Mouse (Mus musculus) kidney, adult 18-20 months (tissue): ENCODE results near the gene Olfr1415.
"Not testable (repeated sequence)": the region's sequence is repeated elsewhere in the genome, so short reads cannot be mapped to it uniquely, and the experiment has no call there.

Source experiments
- DNase-seq: peaks from one replicate; pipeline ENCODE4 v3.0.0; 2021

Olfr1415 gene

GRCm38 (mm10) chr1:92496001-92496400 is at the start of gene Olfr1415:
TSS of gene Olfr1415 (minus strand) at chr1:92496101.
- DNase-seq = no peak

- DNase-seq = no peak
Measured at GRCm38 (mm10) chr1:92539071-92539470, 43.2 kb upstream of the Olfr1415 start.

DNA sequence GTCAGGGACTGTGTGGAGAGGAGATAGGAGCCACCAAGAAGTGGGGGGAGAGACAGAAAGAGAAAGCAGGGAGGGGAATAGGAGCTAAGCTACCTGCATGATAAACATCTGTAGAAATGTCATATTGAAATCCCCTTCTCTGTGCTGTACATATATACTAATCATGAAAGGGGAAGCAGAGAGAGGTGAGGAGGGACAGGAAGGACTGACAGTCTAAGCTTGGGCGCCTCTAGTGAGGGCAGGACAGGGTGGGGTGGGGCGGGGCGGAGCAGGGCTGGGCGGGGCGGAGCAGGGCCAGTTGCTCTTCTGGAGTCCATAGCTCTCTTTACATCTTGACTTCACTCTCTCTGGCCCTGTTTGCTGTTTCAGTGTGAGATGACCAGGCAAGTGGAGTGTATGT is 41.1 kb upstream of the Olfr1415 start:
- no peak for DNase-seq

DNA sequence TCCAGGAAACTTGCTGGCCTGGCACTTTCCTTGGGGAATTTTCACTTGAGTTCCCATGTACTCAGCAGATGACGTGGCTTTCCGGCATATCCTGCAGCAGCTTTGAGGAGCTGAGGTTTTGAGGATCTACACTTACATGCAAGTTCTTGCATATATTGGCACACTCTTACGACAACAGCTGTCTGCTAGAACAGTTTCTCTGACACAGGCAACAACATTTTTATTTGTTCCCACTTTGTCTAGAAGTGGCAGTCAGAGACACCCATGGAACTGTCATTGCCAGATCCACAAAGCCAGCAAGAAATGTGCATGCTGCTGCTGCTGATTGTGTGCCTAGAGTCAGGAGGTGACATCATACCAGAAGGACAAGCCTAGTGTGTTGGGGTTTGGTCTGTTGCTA is 27.9 kb upstream of the Olfr1415 start:
- no peak for DNase-seq

GRCm38 (mm10) chr1:92521376-92521775 is 25.5 kb upstream of the Olfr1415 start:
- DNase-seq = peak; percentile 9

- no peak for DNase-seq
Measured at GRCm38 (mm10) chr1:92519046-92519445, 23.1 kb upstream of the Olfr1415 start.

DNA sequence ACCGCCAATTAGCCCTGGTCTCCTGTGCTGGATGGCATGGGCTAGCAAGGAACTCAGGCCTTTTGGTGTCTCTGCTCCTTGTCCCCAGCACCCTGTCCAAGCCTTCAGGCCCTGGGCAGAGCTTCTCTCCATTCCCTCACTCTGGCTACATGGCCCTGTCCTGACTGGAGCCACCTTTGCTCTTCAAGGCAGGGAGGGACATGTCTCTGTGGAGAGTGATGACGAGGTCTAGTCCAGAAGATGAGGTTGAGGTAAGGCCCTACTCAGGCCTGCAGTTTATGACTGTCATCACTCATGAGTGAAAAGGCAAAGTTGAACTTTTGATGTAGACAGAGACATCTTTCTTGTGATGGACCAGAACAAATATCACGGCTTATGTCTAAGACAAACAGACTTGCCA is 22.7 kb upstream of the Olfr1415 start, which contains the start of gene Olfr1414:
TSS of gene Olfr1414 (minus strand) at position 101 of the 400 bp plus-strand sequence.
- no peak for DNase-seq

DNA sequence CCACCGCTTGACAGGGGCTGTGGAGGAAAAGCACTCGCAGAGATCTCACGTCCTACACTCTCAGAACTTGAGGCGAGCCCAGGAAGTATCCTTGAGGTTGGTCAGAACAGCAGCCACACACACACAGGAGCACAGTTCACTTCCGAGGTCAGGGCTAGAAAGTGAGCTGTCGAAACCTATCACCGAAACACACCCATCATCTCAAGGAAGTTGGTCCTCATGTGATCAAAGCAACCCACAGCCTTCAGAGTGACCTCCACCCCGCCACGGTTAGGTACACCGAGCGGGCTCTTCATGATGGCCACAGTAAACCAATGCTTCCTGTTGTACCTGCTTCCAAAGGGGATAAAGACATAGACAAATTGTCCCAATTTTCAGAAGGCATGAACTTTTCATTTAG is 19.5 kb upstream of the Olfr1415 start:
- no peak for DNase-seq

GRCm38 (mm10) chr1:92511646-92512045 is 15.7 kb upstream of the Olfr1415 start:
- DNase-seq = not testable (repeated sequence)

DNA sequence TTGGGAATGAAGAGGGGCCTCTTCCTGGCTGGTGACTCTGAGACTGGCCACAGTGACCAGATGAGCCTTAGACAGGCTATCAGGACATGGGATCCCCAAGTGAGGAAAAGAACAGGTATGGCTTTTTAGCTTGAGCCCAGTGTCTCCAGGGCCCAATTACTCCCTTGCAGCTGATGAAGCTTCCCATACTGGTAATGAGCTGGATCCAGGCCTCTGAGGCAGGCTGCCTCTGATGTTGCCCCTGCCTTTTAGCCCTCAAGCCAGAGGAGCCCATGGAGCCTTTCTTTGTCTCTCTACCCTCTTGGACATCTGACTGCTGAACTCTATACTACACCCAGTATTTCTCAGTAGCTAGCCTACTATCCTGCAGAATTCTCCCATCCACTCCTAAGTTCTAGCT is 10.9 kb downstream of the Olfr1415 start, which contains the start of gene Olfr1416:
TSS of gene Olfr1416 (minus strand) at position 101 of the 400 bp plus-strand sequence.
- DNase-seq = no peak

DNA sequence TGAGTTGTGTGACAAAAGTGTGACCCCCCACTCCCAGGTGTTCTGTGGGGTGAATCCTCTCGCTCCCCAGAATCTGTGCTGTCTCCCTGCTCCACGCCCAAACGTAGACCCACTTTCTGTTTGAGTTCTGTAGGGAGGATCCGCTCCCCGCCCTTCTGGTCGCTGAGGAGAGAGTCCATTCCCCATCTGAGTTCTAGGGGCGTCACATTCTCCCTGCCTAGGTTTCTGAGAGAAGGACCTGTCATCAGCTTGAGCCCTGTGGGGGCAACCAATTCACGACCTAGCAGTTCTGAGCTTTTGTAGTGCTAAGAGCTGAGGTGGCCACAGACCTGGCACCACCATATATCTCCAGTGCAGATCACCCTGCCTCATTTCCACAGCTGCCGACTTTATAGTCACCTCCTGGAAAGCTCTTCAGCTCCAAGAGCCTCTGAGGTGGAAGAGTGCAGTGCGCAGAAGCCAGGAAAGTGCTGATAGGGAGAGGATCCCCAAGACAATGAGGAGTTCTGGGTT is 21.8 kb downstream of the Olfr1415 start:
- DNase-seq = no peak

DNA sequence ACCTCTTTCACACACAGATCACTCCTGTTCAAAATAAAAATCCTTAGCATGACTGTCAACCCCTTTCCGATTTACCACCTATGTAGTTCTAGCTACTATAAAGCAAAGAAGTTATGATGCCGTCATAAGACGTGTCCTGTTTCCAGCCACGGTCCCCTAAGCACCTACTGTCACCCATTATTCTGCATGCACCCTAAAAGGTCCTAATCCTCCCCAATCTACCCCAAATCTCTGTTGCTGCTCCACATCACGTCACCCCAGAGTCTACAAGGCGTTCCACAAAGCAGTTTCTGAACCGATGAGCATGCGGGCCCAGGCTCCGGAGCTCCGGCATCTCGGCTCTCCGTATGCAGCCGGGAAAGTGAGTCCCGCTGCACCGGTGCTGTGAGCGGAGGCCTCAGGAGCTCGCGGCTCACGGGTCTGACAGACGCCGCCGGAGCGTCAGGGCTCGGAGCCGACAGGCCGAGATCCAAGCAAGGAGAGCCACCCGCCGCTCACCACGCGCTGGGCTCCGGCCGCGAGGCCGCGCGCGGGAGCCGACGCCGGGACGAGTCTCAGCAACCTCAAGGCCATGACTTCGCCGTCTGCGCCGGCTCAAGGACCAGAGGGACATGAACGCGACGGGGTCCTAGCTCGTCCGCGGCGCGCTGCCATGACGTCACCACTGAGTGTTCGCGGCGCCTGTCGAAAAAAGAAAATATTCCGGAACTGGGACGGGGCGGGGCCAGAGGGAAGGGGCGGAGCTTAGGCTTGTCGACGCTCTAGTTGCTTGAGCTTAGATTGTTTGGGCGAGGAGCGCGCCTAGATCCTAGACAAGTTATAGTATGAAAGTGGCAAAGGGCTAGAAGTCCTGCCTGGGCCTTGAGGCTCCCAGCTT is 22.5 kb downstream of the Olfr1415 start, which contains the start of gene Ndufa10:
TSS of gene Ndufa10 (minus strand) at position 696 of the 877 bp plus-strand sequence.
- peak; percentile 96 for DNase-seq

GRCm38 (mm10) chr1:92468891-92469290 is 27.0 kb downstream of the Olfr1415 start:
- no peak for DNase-seq

DNA sequence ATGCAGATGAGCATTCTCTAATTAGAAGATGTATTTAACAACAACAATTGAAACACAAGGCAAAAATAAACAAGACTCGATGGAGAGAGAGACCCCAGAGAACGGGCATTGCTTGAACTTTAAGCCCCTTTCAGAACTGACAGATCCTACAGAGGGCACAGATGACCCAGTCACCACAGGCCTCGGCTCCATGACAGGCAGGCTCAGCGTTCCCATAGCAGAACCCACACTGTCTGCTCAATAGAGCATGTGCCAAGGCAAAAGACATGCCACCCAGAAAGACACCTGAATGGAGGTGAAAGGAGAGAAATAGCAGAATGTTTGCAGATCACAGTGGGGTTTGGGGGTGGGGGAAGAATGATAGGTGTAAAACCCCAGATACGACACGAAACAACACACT is 37.5 kb downstream of the Olfr1415 start:
- DNase-seq = no peak

GRCm38 (mm10) chr1:92457758-92458157 is 38.1 kb downstream of the Olfr1415 start:
- no peak for DNase-seq

DNA sequence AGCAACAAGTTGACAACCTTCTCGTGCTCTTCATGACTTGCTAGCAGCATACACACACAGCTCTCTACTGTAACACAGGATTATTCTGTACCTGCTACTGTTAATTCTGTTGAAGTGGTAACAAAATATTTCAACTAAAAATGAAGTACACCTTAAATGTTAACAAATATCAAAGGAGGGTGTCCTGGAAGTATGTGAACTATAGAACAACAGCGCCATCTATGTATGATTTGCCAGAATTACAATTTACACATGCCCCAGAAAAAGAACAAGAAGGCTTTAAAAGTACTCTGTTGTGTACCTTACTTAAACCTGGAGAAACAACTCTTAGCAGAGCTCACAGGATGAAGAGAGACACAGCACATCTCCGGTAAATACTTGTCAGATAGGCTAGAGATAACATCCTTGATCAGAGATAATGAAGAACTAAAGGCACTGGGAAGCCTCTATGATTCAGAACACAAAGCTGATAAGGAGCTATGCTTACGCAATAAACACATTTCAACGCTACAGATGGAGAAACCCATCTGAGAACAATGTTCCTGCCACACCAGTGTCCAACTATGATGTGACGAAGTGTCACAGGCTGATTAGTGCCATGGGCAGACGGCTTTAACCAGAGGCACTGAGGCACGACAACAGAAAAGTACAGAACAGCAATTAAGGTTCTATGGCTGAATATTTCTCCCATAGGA is 42.0 kb downstream of the Olfr1415 start:
- DNase-seq = no peak

GRCm38 (mm10) chr1:92448293-92448692 is 47.6 kb downstream of the Olfr1415 start:
- DNase-seq = no peak

DNA sequence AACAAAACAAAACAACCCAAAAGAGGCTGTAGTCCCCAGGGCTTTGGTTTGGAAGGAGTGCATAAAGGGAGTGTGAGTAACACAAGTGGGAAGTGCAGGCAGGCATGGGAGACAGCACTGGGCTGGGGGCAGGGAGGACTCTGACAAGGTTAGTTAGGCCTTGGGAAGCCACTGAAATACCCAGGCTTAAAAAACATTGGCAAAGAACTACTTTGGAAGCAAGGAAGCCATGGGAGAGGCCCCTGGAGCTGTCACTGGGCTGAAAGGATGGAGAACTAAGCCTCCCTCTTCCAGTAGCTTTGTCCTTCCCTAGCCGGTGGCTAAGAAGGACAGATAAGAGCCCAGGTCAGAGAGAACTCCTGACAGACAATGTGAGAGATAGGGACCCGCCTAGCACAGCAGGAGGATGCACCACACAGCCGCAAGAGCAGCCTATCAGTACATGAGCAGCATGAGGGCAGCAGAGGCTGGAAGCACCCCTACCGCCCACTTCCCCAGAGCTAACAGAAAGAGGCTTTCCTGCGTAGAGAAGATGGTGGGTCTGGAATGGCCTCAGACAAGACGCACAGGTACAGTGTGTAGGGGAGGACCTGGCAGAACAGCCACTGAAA is 54.3 kb downstream of the Olfr1415 start:
- no peak for DNase-seq

DNA sequence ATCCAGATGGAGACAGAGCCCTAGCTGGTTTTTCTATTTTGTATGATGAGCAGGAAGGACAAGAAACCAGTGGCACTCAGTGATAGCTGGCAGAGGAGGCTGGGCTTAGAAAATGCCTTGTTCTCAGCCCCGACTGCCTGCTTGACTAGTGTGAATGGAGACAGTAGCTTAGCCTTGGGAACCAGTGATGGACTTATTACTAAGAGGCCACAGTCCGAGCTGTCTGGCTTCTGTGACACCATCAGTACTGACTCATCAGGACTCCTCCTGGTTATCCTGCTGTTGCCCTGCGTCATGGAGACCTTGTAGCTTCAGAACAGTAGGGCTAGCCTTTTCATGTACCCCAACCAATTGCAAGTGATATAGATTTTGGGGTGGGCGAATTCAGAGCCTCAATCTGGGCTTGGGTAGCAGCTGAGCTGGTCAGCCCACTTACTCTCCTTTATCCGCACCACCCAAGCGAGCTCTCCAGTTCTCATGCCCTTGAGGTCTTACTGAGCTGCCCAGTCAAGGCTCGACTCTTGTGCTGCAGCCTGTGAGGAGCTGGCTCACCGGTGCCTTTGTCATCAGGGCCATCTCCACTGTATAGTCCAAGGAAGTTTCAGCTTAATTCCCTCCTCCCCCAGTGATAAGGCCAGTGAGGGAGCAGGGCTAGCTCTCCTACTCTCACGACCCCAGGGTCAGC is 55.7 kb downstream of the Olfr1415 start:
- DNase-seq = no peak
